Mouse (Mus musculus) thymus, postnatal 14 days (tissue): Measurements from ENCODE around the gene Kdm4b.

Experiments
- DNase-seq: peaks from one replicate; pipeline ENCODE4 v3.0.0; 2021

Kdm4b gene

DNA sequence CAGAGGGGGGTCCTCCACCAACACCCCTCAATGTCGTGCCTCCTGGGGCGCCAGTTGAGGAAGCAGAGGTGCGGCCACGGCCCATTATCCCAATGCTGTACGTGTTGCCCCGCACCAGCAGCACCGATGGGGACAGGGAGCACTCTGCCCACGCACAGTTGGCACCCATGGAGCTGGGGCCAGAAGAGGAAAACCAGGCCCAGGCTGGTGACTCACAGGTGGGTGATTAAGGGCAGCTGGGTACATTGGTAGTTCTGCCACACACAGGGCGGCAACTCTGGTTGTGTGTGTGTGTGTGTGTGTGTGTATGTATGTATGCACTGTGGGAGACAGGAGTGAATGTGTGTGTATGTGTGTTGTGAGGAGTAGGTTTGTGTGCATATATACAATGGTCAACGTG, 68.0 kb downstream of the Kdm4b start:
- no peak for DNase-seq

- no peak for DNase-seq
Measured at GRCm38 (mm10) chr17:56396051-56396450, 70.2 kb downstream of the Kdm4b start.

DNA sequence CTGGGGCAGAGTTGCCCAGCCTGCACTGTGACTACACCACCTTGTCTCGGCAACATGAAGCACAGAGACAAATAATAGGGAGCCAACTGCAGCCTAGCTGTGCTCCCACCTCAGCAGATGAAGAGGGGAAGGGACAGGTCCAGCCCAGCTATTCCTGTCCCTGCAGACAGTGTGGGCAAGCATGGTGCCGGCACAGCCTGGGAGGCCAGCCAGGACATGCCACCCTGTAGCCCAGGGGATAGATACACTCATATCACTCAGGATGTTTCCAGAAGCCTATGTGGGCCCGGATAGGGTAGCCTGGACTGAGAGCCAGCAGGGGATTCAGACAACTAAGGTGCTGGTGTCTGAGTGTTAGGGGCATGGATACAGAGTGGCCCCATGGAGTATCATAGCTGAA, 74.4 kb downstream of the Kdm4b start:
- DNase-seq = no peak

DNA sequence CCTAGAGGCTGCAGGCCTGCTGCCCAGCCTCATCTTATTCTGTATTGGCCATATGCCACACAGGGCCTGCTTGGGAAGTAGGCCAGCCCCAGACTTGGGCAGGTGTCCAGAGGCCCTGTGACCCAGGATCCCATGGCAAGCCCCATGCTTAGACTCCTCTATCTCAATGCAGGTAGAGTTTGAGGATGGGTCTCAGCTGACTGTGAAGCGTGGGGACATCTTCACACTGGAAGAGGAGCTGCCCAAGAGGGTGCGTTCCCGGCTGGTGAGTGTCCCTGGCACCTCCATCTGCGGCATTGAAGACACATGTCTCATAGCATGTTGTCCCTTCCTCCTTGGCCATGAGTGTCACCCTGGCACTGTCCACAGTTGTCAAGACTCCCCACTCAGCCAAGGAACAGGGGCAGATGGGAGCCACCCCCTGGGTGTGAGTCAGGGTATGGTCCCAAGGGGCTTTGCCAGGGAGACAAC, 75.2 kb downstream of the Kdm4b start:
- DNase-seq = no peak

DNA sequence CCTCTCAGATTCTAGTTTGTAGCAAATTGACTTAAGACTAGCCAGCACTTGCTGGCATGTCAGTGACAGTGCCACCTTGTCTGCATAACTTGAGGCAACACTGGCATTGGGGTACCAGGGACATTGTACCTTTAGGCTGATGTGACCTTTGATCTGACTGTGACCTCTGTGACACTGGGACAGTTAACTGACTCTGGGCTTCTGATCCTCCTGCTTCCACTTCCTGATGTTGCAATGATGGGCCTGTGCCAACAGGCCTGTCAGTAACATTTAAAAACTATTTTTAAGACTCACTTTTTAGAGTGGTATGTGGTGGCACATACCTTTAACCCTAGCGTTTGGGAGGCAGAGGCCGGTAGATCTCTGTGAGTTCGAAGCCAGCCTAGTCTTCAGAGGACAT, 79.5 kb downstream of the Kdm4b start:
- no peak for DNase-seq

- no peak for DNase-seq
Measured at GRCm38 (mm10) chr17:56405856-56406840, 80.3 kb downstream of the Kdm4b start.

DNA sequence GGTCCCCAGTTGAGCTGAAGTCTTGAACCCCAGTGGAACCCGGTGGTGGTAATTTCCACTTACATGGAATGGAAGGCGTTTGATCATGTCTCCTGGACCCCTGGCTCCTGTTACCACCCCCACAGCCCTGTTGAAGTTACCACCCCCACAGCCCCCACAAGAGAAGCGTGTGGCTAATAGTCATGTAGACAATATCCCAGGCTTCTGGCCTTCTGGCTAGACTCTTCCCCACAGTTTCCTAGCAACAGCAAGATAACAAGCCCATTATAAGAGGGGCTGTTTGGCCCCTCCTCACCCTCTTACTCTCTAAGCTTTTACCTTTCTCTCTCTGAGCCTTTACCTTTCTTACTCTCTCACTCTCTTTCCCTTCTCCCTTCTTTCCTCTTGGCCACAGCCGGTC, 81.0 kb downstream of the Kdm4b start:
- no peak for DNase-seq

DNA sequence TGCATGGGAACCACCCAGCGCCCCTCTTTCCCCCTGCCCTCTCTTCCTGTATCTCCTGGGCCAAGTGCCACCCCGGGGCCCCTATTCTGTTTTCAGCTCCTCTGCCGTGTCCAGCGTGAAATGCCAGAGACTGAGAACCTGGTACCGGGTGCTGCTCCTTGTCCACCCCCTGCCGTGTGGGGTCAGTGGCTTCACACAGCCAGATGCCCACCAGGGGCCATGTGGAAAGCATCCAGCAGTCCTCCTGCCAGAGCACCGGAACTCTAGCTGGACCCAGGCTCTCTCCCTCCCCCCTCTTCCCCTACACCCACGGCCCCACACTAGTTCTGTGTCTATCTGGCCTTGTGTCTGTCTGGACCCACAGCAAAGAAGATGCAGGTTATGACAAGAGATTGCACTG, 81.5 kb downstream of the Kdm4b start:
- DNase-seq = no peak

DNA sequence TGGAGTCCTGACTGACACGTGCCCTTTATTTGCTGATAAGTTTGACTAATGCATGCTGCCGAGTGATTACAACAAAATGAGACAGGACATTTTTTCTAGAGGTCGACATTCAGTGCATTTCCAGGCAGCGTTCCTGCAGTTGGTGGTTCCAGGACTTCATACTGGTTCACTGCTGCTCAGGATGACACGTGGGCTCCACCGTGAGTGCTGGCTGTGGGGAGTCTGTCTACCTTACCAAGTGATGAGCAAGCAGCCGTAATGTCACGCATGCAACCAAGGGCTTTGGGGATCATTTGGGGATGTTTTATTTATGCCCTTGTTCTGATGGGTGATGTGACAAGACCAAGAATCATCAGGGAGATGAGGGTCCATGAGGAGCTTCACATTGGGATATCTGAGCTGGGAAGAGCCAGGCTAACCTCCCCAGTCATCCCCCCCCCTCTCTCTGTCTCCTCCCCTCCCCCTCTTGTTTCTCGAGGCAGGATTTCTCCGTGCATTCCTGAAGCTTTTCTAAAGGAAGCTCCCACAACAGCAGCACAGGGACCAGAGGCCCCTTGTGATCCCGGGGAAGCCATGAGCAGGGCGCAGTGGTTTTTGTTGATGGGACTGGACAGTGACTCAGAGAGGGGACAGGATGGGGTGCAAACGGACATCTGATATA, 83.2 kb downstream of the Kdm4b start:
- DNase-seq = no peak

GRCm38 (mm10) chr17:56409759-56410158, 83.9 kb downstream of the Kdm4b start:
- DNase-seq = no peak

DNA sequence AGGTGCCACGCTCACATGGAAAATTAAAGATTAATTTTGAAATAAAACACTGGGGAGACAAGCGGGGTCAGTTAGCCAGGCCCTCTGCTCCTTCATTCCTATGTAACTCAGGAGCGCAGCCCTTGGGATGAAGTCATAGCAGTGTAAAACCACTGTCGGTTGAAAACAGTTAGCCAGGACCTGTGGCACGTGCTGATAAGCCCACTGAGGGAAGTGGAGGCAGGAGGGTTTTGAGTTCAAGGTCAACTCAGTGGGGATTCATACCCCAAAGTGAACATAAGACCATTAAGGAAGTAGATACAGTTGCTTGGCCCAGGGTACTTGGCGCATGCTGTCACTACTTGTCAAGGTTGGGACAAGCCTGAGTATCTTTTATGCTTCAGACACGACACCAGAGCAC, 85.6 kb downstream of the Kdm4b start:
- DNase-seq = no peak

DNA sequence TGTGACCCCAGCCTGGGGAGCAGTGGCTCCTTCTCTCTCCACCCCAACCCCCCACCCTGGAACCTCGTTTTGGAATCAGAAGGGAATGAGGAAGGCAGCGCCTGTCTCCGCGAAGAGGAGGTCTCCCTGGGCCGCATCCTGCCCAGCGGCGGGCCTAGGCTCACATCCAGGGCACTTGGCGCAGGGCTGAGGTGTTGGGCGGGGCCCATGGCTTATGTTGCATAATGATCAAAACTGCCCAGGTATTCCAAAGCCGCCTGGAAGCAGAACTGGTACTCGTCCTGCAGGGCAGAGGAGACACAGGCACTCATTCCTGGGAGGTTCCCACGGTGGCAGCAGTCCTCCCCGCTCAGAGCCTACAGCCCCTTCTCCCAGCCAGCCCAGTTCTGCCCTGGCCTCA, 87.3 kb downstream of the Kdm4b start:
- DNase-seq = no peak

- no peak for DNase-seq
Measured at GRCm38 (mm10) chr17:56414785-56415184, 88.9 kb downstream of the Kdm4b start.

- DNase-seq = no peak
Measured at GRCm38 (mm10) chr17:56418304-56418703, 92.4 kb downstream of the Kdm4b start.

DNA sequence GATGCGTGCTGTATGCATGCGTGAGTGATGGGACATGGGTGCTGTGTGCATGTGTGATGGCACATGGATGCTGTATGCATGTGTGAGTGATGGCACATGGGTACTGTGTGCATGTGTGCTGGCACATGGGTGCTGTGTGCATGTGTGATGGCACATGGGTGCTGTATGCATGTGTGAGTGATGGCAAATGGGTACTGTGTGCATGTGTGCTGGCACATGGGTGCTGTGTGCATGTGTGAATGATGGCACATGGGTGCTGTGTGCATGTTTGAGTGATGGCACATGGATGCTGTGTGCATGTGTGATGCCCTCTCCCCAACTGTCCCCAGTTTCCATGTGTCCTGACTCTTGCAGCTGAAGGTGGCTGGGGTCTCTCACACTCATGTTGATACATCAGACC, 94.2 kb downstream of the Kdm4b start:
- DNase-seq = no peak

DNA sequence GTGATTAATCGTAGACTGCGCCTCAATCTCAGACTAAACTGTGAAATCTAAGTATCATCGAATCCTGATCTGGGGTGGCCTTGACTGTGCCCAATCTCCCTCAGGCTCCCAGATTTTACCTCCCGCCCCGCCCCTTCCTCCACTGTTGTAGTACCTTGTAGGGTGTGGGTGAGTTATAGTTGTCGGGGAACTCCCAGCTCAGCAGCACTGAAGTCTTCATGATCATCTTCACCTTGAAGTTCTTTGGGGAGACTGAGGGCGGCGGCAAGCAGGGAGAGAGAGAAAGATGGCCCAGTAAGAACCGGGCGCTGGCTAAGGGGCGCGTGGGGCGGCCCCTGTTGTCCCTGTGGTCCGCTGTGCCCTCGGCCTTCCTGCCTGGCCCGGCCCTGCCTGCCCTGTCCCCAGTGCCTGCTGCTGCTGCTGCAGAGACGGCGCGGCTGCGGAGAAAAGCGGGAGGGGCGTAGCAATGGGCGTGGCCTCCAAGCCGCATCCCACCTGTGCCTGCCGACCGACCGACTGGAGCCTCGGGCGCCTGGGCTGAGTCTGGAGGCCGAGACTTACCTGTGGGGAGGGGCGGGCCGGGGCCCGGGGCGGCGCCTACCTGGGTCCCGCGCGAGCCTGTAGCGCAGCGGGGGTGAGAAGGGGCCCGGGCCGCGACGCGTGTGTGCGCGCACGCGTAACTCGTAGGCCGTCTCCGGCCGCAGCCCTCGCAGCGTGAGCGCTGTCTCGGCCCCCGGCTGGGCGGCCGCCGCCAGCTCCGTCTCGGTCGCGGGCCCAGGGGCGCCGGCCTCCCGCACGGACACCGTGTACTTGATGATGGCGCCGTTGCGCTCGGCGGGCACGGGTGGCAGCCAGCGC, 99.1 kb downstream of the Kdm4b start:
- peak; percentile 86 for DNase-seq

DNA sequence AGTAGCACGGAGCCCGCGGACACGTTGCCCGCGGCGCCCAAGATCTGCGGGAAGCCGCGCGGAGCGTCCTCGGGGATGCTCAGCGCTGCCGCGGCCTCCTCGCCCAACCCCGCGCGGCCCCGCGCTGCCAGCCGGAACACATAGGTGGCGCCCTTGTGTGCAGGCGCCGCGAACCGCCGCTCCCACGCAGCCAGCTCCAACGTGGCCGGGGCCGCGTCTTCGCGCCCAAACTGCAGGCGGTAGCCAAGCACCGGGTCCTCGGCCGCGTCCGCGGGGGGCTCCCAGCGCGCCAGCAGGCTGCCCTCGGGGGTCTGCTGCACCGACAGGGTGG, 99.7 kb downstream of the Kdm4b start:
- peak; percentile 94 for DNase-seq

- DNase-seq = no peak
Measured at GRCm38 (mm10) chr17:56425941-56426340, 100.1 kb downstream of the Kdm4b start.

- DNase-seq = no peak
Measured at GRCm38 (mm10) chr17:56427857-56428256, 102.0 kb downstream of the Kdm4b start.

DNA sequence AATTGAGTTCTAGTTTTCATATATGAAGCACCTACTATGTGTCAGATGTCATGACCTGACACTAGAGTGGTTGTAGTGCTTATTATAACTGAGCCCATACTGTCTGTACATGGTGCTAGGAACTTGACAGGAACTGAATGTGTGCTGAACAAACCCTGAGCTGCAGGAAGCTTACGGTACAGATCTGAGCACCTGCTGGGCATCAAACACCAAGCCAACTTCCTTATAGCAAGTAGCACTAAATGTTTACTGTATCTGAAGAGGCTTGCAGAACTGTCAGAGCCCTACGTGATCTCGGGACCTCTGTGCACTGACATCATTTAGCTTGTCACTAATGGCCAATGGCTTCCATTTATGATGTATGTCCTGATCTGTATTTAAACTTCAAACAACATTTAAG, 105.7 kb downstream of the Kdm4b start:
- peak; percentile 58 for DNase-seq

DNA sequence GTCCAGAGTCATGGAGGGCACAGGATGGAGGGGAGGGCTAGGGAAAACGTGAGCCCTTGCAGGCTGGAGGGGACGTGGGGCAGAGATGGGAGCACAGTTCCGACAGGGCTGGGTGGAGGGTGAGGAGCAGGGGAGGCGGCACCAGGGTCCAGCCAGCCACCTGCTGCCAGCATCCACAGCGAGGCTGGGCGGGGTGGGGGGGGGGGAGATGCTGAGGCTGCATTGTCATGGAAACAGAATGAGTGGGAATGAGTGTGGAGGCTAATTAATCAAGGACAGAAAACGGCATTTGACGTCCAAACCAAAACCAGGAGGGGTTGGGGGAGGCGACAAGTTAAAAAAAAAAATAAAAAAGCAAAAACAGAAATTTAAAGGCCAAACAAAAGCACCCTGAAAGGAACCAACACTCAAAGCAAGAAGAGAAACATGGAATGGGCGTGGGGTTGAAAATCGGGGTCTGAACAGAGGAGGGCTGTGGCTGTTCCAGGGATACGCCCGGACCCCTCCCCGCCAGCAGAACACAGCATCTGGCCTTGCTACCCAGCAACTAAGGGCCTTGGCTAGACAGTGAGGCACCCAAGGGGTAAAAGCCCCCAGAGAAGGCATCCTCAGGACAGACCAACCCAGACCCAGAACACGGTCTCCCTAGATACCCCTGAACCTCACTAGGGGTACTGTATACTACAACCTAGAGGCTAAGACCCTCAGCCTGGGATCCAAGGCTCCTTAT, 114.0 kb downstream of the Kdm4b start:
- no peak for DNase-seq

GRCm38 (mm10) chr17:56442316-56442715, 116.5 kb downstream of the Kdm4b start:
- peak; percentile 30 for DNase-seq
